Mouse (Mus musculus): Measurements from ENCODE around the gene Znrf3. TPM values are rescaled to one million over a fixed set of nuclear protein-coding genes. Genes with fewer than 3 reads are reported as not detected.

Znrf3 gene
- total RNA-seq, 2 experiments from 2014 or later: 21.4 to 22.6 TPM

- DNase-seq (ENCODE audit: low spot score in 2 of 2): peak in 1 of 2 experiments; percentile 52
Measured at GRCm38 (mm10) chr11:5243812-5244748, 200.6 kb downstream of the Znrf3 start.

- DNase-seq (ENCODE audit: low spot score in 2 of 2): no peak
Measured at GRCm38 (mm10) chr11:5243208-5243607, 201.4 kb downstream of the Znrf3 start.

GRCm38 (mm10) chr11:5242158-5242557, 202.5 kb downstream of the Znrf3 start:
- DNase-seq (ENCODE audit: low spot score in 2 of 2): no peak

GRCm38 (mm10) chr11:5239706-5240690, 204.6 kb downstream of the Znrf3 start:
- no peak for DNase-seq (ENCODE audit: low spot score in 2 of 2)

Other genes with a start within 250 kb of the Znrf3 start
- gene Kremen1, start 183.3 kb downstream of the Znrf3 start, total RNA-seq (2021): 100 to 1,000 TPM in 1 of 2 experiments, 10 to 100 TPM in 1; 99.8 to 106 TPM
- 10 to 100 TPM; 80.7 to 86.6 TPM for gene Xbp1, start 75.8 kb upstream of the Znrf3 start, total RNA-seq (2021)
- gene Ccdc117, start 97.3 kb upstream of the Znrf3 start, total RNA-seq (2021): 10 to 100 TPM; 15.7 to 16.0 TPM
- gene Ankrd36, start 124.8 kb upstream of the Znrf3 start, total RNA-seq (2021): not detected